Mouse (Mus musculus) thymus, adult 2 months (tissue): ENCODE measurements around the gene Hyal6.

Source experiments
- CTCF ChIP-seq: fragments of 200-500 bp; IDR thresholded peaks from 2 replicates; pipeline ENCODE4 v1.5.1; 2012; ENCODE audit warnings: mild to moderate bottlenecking, control low read depth, low read length, moderate library complexity, borderline replicate concordance; ENCODE audit not compliant: control insufficient read depth, poor library complexity, insufficient read depth; ENCODE audit errors: extremely low read depth
- POLR2A ChIP-seq: fragments of 200-500 bp; IDR thresholded peaks from 2 replicates; pipeline ENCODE4 v1.6.1; 2012; ENCODE audit warnings: mild to moderate bottlenecking, low read length, control low read depth, moderate library complexity; ENCODE audit not compliant: control insufficient read depth, poor library complexity, insufficient read depth; ENCODE audit errors: extremely low read depth

- TF ChIP-seq POLR2A (no peak), CTCF (no peak)
Observed at GRCm38 (mm10) chr6:24732945-24733344, at the start of gene Hyal6.
